Mouse (Mus musculus): ENCODE data around the gene Bcl2a1a.
"Not testable (repeated sequence)": the region's sequence is repeated elsewhere in the genome, so short reads cannot be mapped to it uniquely, and the experiment has no call there.

GRCm38 (mm10) chr9:88938312-88938711 lies 18.4 kb upstream of the Bcl2a1a start:
- TF ChIP-seq POLR2A (IDR thresholded peaks at IDR 0.05; ENCODE audit: borderline replicate concordance, extremely low read depth, low read depth, low read length); CTCF (IDR thresholded peaks at IDR 0.05; ENCODE audit: insufficient read depth, low read length): not testable (repeated sequence)
